Mouse (Mus musculus) embryonic facial prominence, embryonic 10.5 days (tissue): ENCODE data around the gene Rasa2. TPM values are rescaled to one million over a fixed set of nuclear protein-coding genes. Genes with fewer than 3 reads are reported as not detected.
"Not testable (repeated sequence)": the region's sequence is repeated elsewhere in the genome, so short reads cannot be mapped to it uniquely, and the experiment has no call there.

Experiments used
- DNase-seq: peaks from one replicate; pipeline ENCODE4 v3.0.0-alpha.2; 2017; ENCODE audit warnings: low spot score
- H3K27ac ChIP-seq: fragments of 300-500 bp; sonication (generic); replicated peaks from 2 replicates; pipeline ENCODE4 v1.5.1; 2016; ENCODE audit warnings: mild to moderate bottlenecking
- H3K27me3 ChIP-seq: fragments of 300-500 bp; sonication (generic); replicated peaks from 2 replicates; pipeline ENCODE4 v1.6.1; 2016; ENCODE audit warnings: low read depth, mild to moderate bottlenecking; ENCODE audit not compliant: poor library complexity, severe bottlenecking
- H3K36me3 ChIP-seq: fragments of 300-500 bp; sonication (generic); replicated peaks from 2 replicates; pipeline ENCODE4 v1.6.1; 2016; ENCODE audit warnings: mild to moderate bottlenecking, moderate library complexity
- H3K4me1 ChIP-seq: fragments of 300-500 bp; sonication (generic); 2 replicates; pipeline ENCODE4 v1.6.1; 2016
- H3K4me3 ChIP-seq: fragments of 300-500 bp; sonication (generic); 2 replicates; pipeline ENCODE4 v1.5.1; 2016; ENCODE audit warnings: mild to moderate bottlenecking, moderate library complexity
- H3K9me3 ChIP-seq: fragments of 300-500 bp; sonication (generic); 2 replicates; pipeline ENCODE4 v1.6.1; 2016; ENCODE audit warnings: mild to moderate bottlenecking
- WGBS: fragments of 180-500 bp; shearing (Covaris S2); methylation state at CpG from one replicate; pipeline ENCODE4 v1.1.7; 2016; 5-methylcytosine and 5-hydroxymethylcytosine counted together
- polyA plus RNA-seq: library from polyadenylated mRNA; unstranded; fragments of >200 nt; fragmentation: Nextera tagmentation; extraction: Ambion mirVana; gene quantifications from 2 replicates; pipeline ENCODE4 v1.2.1, GENCODE M21; 2016

Gene Rasa2
- polyA plus RNA-seq, 1 experiment from 2014 or later: 15.8 TPM

DNA sequence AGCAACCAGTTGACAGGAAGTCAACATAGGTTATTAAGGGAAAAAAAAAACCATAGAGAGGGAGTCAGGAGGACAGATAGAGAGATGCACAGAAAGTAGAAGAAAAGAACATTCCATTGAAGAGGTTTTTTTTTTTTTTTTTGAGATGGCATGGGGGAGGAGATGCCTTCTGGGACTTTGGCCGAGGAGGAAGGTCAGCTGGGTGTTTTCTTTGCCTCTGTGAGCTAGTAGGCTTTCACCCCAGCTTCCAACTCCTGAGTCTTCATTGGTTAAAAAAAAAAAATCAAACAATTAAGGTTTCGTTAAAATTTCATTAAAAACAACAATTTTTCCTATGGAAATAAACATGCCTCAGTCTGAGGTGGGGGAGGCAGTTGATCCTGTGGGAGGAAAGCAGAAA is 28.4 kb upstream of the Rasa2 start:
- no peaks in the 10 kb centered on the region for H3K27me3 ChIP-seq
- WGBS: 66% methylated on average over 2 of the region's 2 CpGs
- no peaks in the 10 kb centered on the region for H3K9me3 ChIP-seq
- DNase-seq: no peak
- H3K36me3 ChIP-seq: no peaks in the 10 kb centered on the region
- peaks cover 6% of the 10 kb centered on the region for H3K4me1 ChIP-seq
- H3K4me3 ChIP-seq: no peak overlapping the region
- no peak overlapping the region for H3K27ac ChIP-seq

DNA sequence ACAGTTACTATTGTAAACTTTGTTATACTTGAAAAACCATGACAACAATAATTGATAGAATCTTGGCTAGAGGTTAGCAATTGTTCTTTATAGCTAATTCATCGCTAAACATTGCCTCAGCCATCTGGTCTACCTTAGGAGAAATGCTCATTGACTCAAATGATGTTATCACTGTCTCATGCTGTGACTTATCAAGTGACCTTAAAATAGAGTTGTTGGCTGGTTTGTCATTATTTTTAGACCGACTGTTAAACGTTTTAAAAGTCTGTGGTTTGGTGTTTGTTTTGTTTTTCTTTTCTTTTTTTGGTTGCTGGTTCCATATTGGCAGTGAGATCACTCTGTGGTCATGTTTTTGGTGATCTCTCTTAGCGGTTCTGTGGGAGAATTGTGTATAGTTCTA is 22.1 kb upstream of the Rasa2 start:
- Histone ChIP-seq H3K4me3 (no peak overlapping the region), H3K4me1 (no peaks in the 10 kb centered on the region), H3K9me3 (no peaks in the 10 kb centered on the region), H3K27me3 (no peaks in the 10 kb centered on the region; the same call in 1 of the 2 replicates), H3K27ac (no peak overlapping the region), H3K36me3 (no peaks in the 10 kb centered on the region)
- 76% methylated on average over 4 of the region's 4 CpGs for whole genome bisulfite sequencing
- no peak for DNase-seq

DNA sequence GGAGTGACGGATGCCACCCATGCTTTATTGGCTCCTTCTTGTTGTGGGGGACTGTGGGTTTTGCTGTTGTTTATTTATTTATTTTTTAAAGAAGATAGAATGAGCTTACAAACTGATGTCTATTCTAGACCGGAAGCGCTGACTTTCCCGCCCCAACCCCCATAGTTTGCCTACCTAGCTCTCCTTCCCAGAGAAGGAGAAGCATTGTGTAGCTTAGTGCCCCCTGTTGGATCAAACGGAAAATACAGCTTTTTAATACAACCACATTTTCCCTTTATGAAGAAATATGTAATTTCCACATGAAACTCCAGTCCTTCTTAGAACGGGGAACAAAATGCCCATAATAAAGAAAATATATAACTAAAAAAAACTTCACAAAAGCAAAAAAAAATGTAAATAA is 21.3 kb upstream of the Rasa2 start:
- Histone ChIP-seq H3K36me3 (no peaks in the 10 kb centered on the region), H3K27ac (no peak overlapping the region), H3K4me3 (no peak overlapping the region), H3K27me3 (no peaks in the 10 kb centered on the region; the same call in 1 of the 2 replicates), H3K9me3 (no peaks in the 10 kb centered on the region), H3K4me1 (no peaks in the 10 kb centered on the region)
- DNase-seq: no peak
- WGBS: 59% methylated on average over 6 of the region's 6 CpGs

DNA sequence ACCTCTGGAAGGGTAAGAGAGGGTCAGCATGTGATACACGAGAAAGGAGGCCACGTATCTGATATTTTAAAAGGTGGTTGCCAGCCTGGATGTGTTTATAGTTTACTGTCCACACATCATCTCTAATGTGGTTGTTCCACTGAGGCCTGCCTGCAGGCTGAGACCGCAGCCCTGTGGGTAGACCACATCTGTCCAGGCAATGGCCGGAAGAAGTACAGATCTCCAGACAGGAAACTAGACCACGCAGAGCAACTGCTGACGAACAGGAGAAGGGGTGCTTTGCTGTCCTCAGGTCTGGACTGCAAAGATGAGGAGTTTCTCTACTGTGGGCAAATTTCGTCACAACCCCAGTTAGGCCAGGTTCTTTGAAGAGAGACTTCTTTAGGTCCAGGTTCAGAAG is 19.4 kb upstream of the Rasa2 start:
- Histone ChIP-seq H3K4me3 (no peak overlapping the region), H3K36me3 (no peaks in the 10 kb centered on the region), H3K9me3 (no peaks in the 10 kb centered on the region), H3K4me1 (no peaks in the 10 kb centered on the region), H3K27me3 (no peaks in the 10 kb centered on the region; the same call in 1 of the 2 replicates), H3K27ac (no peak overlapping the region)
- no peak for DNase-seq
- WGBS: 80% methylated on average over 7 of the region's 7 CpGs

DNA sequence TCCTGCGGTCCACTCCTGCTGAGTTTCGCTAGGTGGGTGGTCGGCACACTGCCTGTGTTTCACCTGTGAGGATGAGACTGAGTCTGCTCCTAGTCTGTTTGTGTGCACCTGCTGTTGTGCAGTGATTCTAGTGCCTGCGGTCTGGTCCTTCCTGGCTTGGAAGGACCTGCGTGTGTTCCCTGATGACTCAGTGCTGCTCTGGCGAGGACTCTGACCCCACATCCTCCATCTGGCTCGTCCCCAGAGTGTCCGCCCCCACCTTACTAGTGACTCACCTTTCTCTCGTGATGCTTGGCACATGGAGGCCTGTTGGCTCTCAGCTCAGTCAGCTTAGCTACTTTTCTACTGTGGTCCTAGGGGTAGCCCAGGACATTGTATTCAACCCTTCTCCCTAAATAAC is 18.5 kb upstream of the Rasa2 start:
- no peaks in the 10 kb centered on the region for H3K36me3 ChIP-seq
- H3K4me1 ChIP-seq: no peaks in the 10 kb centered on the region
- WGBS: 69% methylated on average over 9 of the region's 9 CpGs
- no peak overlapping the region for H3K27ac ChIP-seq
- no peaks in the 10 kb centered on the region; the same call in 1 of the 2 replicates for H3K27me3 ChIP-seq
- H3K9me3 ChIP-seq: no peaks in the 10 kb centered on the region
- H3K4me3 ChIP-seq: no peak overlapping the region
- DNase-seq: no peak

DNA sequence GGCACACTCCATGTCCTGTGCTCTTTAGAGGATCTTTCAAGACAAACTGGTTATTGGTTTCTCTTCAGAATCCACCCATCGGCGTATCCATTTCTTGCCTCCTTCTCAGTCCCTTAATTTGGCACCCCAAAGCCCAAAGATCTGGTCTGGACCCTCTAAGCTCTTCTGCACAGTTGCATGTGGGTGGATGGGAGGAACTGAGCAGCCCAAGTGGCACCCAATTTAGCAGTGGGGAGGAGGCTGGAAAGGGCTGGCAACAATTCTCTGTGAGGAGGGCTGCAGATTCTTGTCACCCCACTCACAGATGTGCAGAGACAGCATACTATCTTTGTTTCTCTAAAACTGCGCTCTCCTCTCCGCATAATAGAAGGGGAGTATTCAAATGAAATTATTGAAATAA is 17.9 kb upstream of the Rasa2 start:
- no peak overlapping the region for H3K27ac ChIP-seq
- no peak for DNase-seq
- H3K36me3 ChIP-seq: no peaks in the 10 kb centered on the region
- no peaks in the 10 kb centered on the region for H3K9me3 ChIP-seq
- H3K4me3 ChIP-seq: no peak overlapping the region
- 89% methylated on average over 4 of the region's 4 CpGs for WGBS
- no peaks in the 10 kb centered on the region; the same call in 1 of the 2 replicates for H3K27me3 ChIP-seq
- H3K4me1 ChIP-seq: no peaks in the 10 kb centered on the region

DNA sequence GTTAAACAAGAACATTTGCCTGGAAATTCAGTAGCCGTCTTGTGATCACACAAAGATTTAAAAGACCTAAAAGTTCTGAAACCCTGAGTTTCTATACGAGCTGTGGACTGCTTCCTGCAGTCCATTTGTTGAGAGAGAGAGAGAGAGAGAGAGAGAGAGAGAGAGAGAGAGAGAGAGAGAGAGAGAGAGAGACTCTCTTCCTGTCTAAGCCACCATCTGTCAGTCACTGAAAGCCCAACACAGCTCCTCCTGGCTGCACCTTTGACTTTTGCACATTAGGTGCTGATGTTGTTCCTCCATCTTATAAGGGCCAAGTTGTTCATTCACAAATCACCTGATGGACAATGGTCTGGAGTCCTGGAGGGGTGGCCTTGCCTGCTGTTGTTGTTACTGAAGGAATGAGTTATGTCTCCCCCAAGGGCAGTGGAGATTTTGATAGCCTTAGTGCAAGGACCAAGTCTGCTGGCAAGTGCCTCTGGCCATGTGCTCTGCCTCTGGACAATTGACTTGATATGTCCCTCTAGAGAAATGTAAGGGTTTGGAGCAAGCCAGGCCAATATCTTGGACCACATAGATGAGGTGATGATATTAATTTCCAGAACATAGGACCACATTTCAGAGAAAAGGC is 15.4 kb upstream of the Rasa2 start:
- Histone ChIP-seq H3K27me3 (no peaks in the 10 kb centered on the region; the same call in 1 of the 2 replicates), H3K9me3 (no peaks in the 10 kb centered on the region), H3K4me3 (no peak overlapping the region), H3K36me3 (no peaks in the 10 kb centered on the region), H3K27ac (no peak overlapping the region), H3K4me1 (no peaks in the 10 kb centered on the region)
- 70% methylated on average over 2 of the region's 2 CpGs for WGBS
- no peak for DNase-seq

DNA sequence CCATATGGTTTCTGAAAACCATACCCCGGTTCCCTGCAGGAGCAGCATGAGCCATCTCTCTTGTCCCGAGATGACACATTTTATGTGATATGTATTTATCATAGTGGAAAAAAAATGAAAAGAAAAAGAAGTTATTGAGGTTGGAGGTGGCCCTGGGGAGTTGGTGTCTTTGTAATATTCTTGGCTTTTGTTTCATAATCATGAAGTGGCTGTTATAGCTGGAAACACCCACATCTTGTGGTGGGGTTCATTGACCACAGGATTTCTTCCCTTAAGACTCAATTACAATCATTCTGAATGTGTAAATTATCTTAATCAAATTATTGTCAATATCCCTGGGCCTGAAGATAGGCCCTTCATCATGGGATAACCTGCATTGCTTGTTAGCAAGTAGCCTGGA is 13.4 kb upstream of the Rasa2 start:
- H3K4me3 ChIP-seq: no peak overlapping the region
- no peaks in the 10 kb centered on the region for H3K36me3 ChIP-seq
- no peak overlapping the region for H3K27ac ChIP-seq
- WGBS: 86% methylated on average over 2 of the region's 2 CpGs
- DNase-seq: no peak
- H3K9me3 ChIP-seq: no peaks in the 10 kb centered on the region
- H3K4me1 ChIP-seq: no peaks in the 10 kb centered on the region
- no peaks in the 10 kb centered on the region; the same call in 1 of the 2 replicates for H3K27me3 ChIP-seq

DNA sequence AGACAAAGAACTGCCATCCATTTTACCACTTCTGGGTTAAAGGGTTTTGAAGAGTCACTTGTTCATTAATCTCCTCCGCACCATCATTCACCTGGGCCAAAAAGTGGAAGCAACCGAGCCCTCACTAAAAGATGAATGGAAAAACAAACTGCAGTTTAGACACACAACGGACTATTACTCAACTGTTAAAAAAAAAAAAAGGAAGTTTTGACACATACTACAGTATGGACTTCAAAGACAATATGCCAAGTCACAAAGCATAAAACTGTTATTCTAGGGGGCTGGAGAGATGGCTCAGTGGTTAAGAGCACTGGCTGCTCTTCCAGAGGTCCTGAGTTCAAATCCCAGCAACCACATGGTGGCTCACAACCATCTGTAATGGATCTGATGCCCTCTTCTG is 12.6 kb upstream of the Rasa2 start:
- not testable (repeated sequence) for DNase-seq, H3K36me3 ChIP-seq, H3K27me3 ChIP-seq, H3K4me3 ChIP-seq, H3K9me3 ChIP-seq, H3K4me1 ChIP-seq, H3K27ac ChIP-seq
- 92% methylated on average over 3 of the region's 3 CpGs for WGBS

DNA sequence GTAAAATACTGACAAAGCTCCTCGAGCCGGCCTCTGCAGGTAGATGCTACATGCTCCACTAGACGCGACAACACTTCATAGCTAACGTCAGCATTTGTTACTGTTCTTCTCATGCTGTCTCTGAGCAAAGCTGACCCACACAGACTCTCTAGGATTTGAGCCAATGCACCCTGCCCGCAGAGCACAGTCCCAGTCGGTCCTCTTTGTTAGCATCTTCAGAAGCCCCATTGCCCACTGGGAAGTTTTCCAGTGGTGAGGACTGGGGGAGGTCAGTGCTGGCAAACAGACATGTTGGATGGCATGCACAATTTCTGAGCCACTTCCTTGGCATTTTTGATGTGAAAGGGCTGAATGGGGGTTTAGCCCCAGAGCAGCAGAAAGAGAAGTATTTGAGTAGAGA is 8.0 kb upstream of the Rasa2 start:
- no peak overlapping the region for H3K27ac ChIP-seq
- H3K4me3 ChIP-seq: no peak overlapping the region
- H3K36me3 ChIP-seq: no peaks in the 10 kb centered on the region
- H3K4me1 ChIP-seq: peaks cover 6% of the 10 kb centered on the region
- DNase-seq: no peak
- WGBS: 90% methylated on average over 7 of the region's 7 CpGs
- no peaks in the 10 kb centered on the region for H3K9me3 ChIP-seq
- no peaks in the 10 kb centered on the region for H3K27me3 ChIP-seq

DNA sequence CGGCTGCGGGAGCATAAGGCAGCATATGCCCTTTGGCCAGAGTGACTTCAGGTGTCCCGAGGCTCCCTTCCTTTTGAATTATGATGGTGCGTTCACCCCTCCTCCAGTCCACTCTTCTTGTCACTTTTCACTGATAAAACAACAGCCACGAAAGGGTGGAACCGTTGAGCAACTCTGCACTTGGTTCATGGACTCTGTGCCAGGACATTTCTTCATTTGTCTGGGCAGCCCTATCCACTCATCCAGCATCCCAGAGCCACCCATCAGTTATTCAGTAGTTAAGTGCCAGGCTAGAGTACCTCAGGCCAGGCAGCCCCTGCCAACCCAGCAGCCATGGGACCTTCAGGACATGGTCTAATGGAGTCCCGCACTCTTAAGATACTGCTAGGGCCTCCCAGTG is 7.1 kb upstream of the Rasa2 start:
- H3K36me3 ChIP-seq: no peaks in the 10 kb centered on the region
- 87% methylated on average over 7 of the region's 7 CpGs for WGBS
- H3K4me1 ChIP-seq: peaks cover 6% of the 10 kb centered on the region
- H3K27me3 ChIP-seq: peaks cover 6% of the 10 kb centered on the region
- H3K27ac ChIP-seq: no peak overlapping the region
- no peaks in the 10 kb centered on the region for H3K9me3 ChIP-seq
- no peak overlapping the region for H3K4me3 ChIP-seq
- no peak for DNase-seq

DNA sequence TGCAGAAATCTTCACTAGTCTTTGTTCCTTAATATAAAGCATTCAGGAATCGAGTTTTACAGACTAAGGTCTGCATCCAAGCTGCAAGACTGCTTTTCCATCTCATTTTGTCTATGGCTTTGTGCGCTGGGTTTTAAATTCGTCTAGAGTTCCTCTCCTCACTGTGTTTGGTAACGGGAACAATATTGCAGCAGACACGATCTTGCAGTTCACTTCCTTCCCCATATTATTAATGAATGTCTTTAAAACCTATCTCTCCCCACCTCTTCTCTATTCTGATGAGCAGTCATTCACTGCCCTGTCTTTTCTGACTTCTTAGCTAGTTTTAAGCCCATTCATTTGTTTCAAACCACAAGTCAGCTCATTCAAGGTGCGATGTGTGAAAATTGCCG is 5.7 kb upstream of the Rasa2 start:
- H3K36me3 ChIP-seq: no peaks in the 10 kb centered on the region
- DNase-seq: no peak

DNA sequence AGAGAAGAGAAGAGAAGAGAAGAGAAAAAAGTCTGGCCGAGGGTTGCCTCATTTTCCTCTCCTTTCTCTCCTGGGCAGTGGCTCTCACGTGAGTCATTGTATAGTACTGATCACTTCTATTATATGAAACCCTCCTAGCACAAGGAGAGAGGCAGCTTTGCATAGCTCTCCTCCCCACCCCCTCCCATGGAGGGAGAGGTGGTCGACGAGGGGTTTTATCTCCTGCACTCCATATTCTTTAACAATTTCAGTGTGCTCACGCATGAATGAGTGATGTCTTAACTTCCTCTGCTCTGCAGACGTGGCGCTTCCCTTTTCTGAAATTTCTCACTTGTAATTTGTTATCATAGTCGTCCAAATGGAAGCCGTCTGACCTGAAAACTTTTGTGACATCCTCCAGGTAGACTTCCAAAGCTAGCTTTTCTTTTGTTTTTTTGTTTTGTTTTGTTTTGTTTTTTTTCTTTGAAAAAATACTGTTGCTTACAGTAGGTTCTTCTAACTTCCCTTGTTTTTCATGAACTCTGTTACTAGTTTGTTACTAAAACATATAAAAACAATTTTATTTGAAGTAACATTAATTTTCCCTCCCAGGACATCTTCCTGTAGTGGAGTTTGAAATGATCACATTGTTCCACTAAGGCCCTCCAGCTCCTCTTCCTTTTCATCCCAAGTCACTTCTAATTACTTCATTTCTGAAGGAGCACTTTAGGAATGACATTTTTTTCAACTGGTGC is 5.2 kb upstream of the Rasa2 start:
- Histone ChIP-seq H3K27ac (no peak overlapping the region), H3K27me3 (peaks cover 22% of the 10 kb centered on the region), H3K36me3 (no peaks in the 10 kb centered on the region), H3K9me3 (no peaks in the 10 kb centered on the region), H3K4me1 (peaks cover 15% of the 10 kb centered on the region), H3K4me3 (no peak overlapping the region)
- DNase-seq: no peak
- WGBS: 65% methylated on average over 9 of the region's 9 CpGs

More for the DNA sequence above, 5.7 kb upstream of the Rasa2 start:
- H3K4me3 ChIP-seq: no peak overlapping the region
- H3K27me3 ChIP-seq: peaks cover 19% of the 10 kb centered on the region
- peaks cover 9% of the 10 kb centered on the region for H3K4me1 ChIP-seq
- WGBS: 77% methylated on average over 7 of the region's 7 CpGs
- H3K9me3 ChIP-seq: no peaks in the 10 kb centered on the region
- H3K27ac ChIP-seq: no peak overlapping the region
